Mouse (Mus musculus) forebrain, embryonic 16.5 days (tissue): ENCODE data around the gene Olfr141. TPM values are rescaled to one million over a fixed set of nuclear protein-coding genes. Genes with fewer than 3 reads are reported as not detected.

ENCODE experiments used
- ATAC-seq: fragments of 200-750 bp; cut with Nextera tagmentation; 2 replicates; pipeline ENCODE4 v1.8.0; 2017; ENCODE audit warnings: mild to moderate bottlenecking, moderate library complexity
- H3K27ac ChIP-seq: fragments of 300-500 bp; sonication (generic); 2 replicates; pipeline ENCODE4 v1.5.1; 2014; ENCODE audit warnings: low read length, control low read depth
- H3K27me3 ChIP-seq: fragments of 300-500 bp; sonication (generic); replicated peaks from 2 replicates; pipeline ENCODE4 v1.6.1; 2014; ENCODE audit warnings: low read length; ENCODE audit not compliant: control insufficient read depth, insufficient read depth
- H3K36me3 ChIP-seq: fragments of 300-500 bp; sonication (generic); 2 replicates; pipeline ENCODE4 v1.6.1; 2014; ENCODE audit not compliant: control insufficient read depth, insufficient read depth
- H3K4me1 ChIP-seq: fragments of 300-500 bp; sonication (generic); replicated peaks from 2 replicates; pipeline ENCODE4 v1.6.1; 2014; ENCODE audit warnings: low read length; ENCODE audit not compliant: control insufficient read depth, insufficient read depth
- H3K4me2 ChIP-seq: fragments of 300-500 bp; sonication (generic); 2 replicates; pipeline ENCODE4 v1.6.1; 2014; ENCODE audit warnings: mild to moderate bottlenecking, low read length, control low read depth
- H3K4me3 ChIP-seq: fragments of 300-500 bp; sonication (generic); replicated peaks from 2 replicates; pipeline ENCODE4 v1.5.1; 2014; ENCODE audit warnings: mild to moderate bottlenecking, low read length, control low read depth
- H3K9ac ChIP-seq: fragments of 300-500 bp; sonication (generic); replicated peaks from 2 replicates; pipeline ENCODE4 v1.6.1; 2014; ENCODE audit warnings: low read depth, low read length, control low read depth
- H3K9me3 ChIP-seq: fragments of 300-500 bp; sonication (generic); 2 replicates; pipeline ENCODE4 v1.6.1; 2016; ENCODE audit warnings: low read length; ENCODE audit not compliant: control insufficient read depth
- WGBS: fragments of 180-500 bp; shearing (Covaris S2); extraction: QIAGEN DNeasy Blood & Tissue Kit; methylation state at CpG from one replicate; pipeline ENCODE4 v1.1.7; 2014; 5-methylcytosine and 5-hydroxymethylcytosine counted together
- polyA plus RNA-seq: library from polyadenylated mRNA; unstranded; fragments of >200 nt; fragmentation: Nextera tagmentation; extraction: Ambion mirVana; gene quantifications from 2 replicates; pipeline ENCODE4 v1.2.1, GENCODE M21; 2015

Gene Olfr141
- not detected in 2 replicates for polyA plus RNA-seq

- no peak within 1 kb of the TSS for H3K4me2 ChIP-seq
- H3K27ac ChIP-seq: no peak within 1 kb of the TSS
- no peak within 1 kb of the TSS for H3K9ac ChIP-seq
- no peaks in the 10 kb centered on the region for H3K9me3 ChIP-seq
- no peak for ATAC-seq
- H3K4me3 ChIP-seq: no peak within 1 kb of the TSS
- H3K4me1 ChIP-seq: no peaks in the 10 kb centered on the region
- no peaks in the 10 kb centered on the region for H3K27me3 ChIP-seq
- H3K36me3 ChIP-seq: no peaks in the 10 kb centered on the region
Measured at GRCm38 (mm10) chr2:86809918-86810317, at the start of gene Olfr141. Olfr141 (minus strand) TSS chr2:86810018.

- ATAC-seq: no peak
- Histone ChIP-seq H3K9me3 (no peaks in the 10 kb centered on the region), H3K27ac (no peak within 1 kb of the TSS), H3K27me3 (no peaks in the 10 kb centered on the region), H3K9ac (no peak within 1 kb of the TSS), H3K36me3 (no peaks in the 10 kb centered on the region), H3K4me1 (no peaks in the 10 kb centered on the region), H3K4me3 (no peak within 1 kb of the TSS), H3K4me2 (no peak within 1 kb of the TSS)
- WGBS: 91% methylated on average over 3 of the region's 3 CpGs
Measured at GRCm38 (mm10) chr2:86851596-86851995, 41.8 kb upstream of the Olfr141 start, which contains the start of gene Olfr1095. Olfr1095 (minus strand) TSS chr2:86851696.

- Histone ChIP-seq H3K27ac (no peak within 1 kb of the TSS), H3K9me3 (no peaks in the 10 kb centered on the region), H3K4me3 (no peak within 1 kb of the TSS), H3K9ac (no peak within 1 kb of the TSS), H3K36me3 (no peaks in the 10 kb centered on the region), H3K27me3 (no peaks in the 10 kb centered on the region), H3K4me1 (no peaks in the 10 kb centered on the region), H3K4me2 (no peak within 1 kb of the TSS)
- no peak for ATAC-seq
Measured at GRCm38 (mm10) chr2:86824363-86824762, 14.5 kb upstream of the Olfr141 start, which contains the start of gene Olfr1094. Olfr1094 (plus strand) TSS chr2:86824663.

GRCm38 (mm10) chr2:86782179-86782578, 27.6 kb downstream of the Olfr141 start, which contains the start of gene Olfr1093:
Olfr1093 (plus strand) TSS chr2:86782479.
- Histone ChIP-seq H3K27me3 (no peaks in the 10 kb centered on the region), H3K4me2 (no peak within 1 kb of the TSS), H3K36me3 (no peaks in the 10 kb centered on the region), H3K4me1 (no peaks in the 10 kb centered on the region), H3K27ac (no peak within 1 kb of the TSS), H3K9me3 (no peaks in the 10 kb centered on the region), H3K4me3 (no peak within 1 kb of the TSS), H3K9ac (no peak within 1 kb of the TSS)
- ATAC-seq: no peak
- 86% methylated on average over 2 of the region's 2 CpGs for WGBS

GRCm38 (mm10) chr2:86761050-86761449, 48.8 kb downstream of the Olfr141 start:
- H3K4me2 ChIP-seq: no peak overlapping the region
- H3K36me3 ChIP-seq: no peaks in the 10 kb centered on the region
- no peaks in the 10 kb centered on the region for H3K4me1 ChIP-seq
- no peak for ATAC-seq
- H3K27ac ChIP-seq: no peak overlapping the region
- no peaks in the 10 kb centered on the region for H3K9me3 ChIP-seq
- H3K4me3 ChIP-seq: no peak overlapping the region
- H3K27me3 ChIP-seq: no peaks in the 10 kb centered on the region
- H3K9ac ChIP-seq: no peak overlapping the region
- WGBS: 99% methylated on average over 6 of the region's 6 CpGs

GRCm38 (mm10) chr2:86758893-86759292, 50.9 kb downstream of the Olfr141 start, which contains the start of gene Olfr1090:
Olfr1090 (minus strand) TSS chr2:86758993.
- H3K9me3 ChIP-seq: no peaks in the 10 kb centered on the region
- no peaks in the 10 kb centered on the region for H3K36me3 ChIP-seq
- 95% methylated on average over 1 of the region's 1 CpGs for WGBS
- H3K27ac ChIP-seq: no peak within 1 kb of the TSS
- no peak for ATAC-seq
- no peak within 1 kb of the TSS for H3K4me2 ChIP-seq
- no peak within 1 kb of the TSS for H3K9ac ChIP-seq
- H3K4me1 ChIP-seq: no peaks in the 10 kb centered on the region
- no peak within 1 kb of the TSS for H3K4me3 ChIP-seq
- no peaks in the 10 kb centered on the region for H3K27me3 ChIP-seq

Other genes starting within 250 kb of the Olfr141 start
- not detected in 2 replicates for gene Olfr1082, start 211.1 kb downstream of the Olfr141 start, polyA plus RNA-seq
- not detected in 2 replicates for gene Olfr1084, start 170.3 kb downstream of the Olfr141 start, polyA plus RNA-seq
- not detected in 2 replicates for gene Olfr1085, start 148.0 kb downstream of the Olfr141 start, polyA plus RNA-seq
- gene Olfr1086, start 129.9 kb downstream of the Olfr141 start, polyA plus RNA-seq: not detected in 2 replicates
- not detected in 2 replicates for gene Olfr1087, start 111.6 kb downstream of the Olfr141 start, polyA plus RNA-seq
- gene Olfr1089, start 76.3 kb downstream of the Olfr141 start, polyA plus RNA-seq: not detected in 2 replicates
- not detected in 2 replicates for gene Olfr1090, start 51.0 kb downstream of the Olfr141 start, polyA plus RNA-seq
- gene Olfr1093, start 27.5 kb downstream of the Olfr141 start, polyA plus RNA-seq: not detected in 2 replicates
- gene Olfr1094, start 14.6 kb upstream of the Olfr141 start, polyA plus RNA-seq: not detected in 2 replicates
- not detected in 2 replicates for gene Olfr1095, start 41.7 kb upstream of the Olfr141 start, polyA plus RNA-seq
- gene Gm13723, start 64.8 kb upstream of the Olfr141 start, polyA plus RNA-seq: not detected in 2 replicates
- not detected in 2 replicates for gene Olfr1097, start 82.2 kb upstream of the Olfr141 start, polyA plus RNA-seq
- gene Olfr1098, start 114.5 kb upstream of the Olfr141 start, polyA plus RNA-seq: not detected in 2 replicates
- not detected in 2 replicates for gene Olfr1099, start 150.7 kb upstream of the Olfr141 start, polyA plus RNA-seq
- gene Olfr1100, start 169.9 kb upstream of the Olfr141 start, polyA plus RNA-seq: not detected in 2 replicates
- gene Olfr1101, start 181.2 kb upstream of the Olfr141 start, polyA plus RNA-seq: not detected in 2 replicates
- not detected in 2 replicates for gene Olfr1102, start 188.4 kb upstream of the Olfr141 start, polyA plus RNA-seq
- gene Olfr1104, start 217.1 kb upstream of the Olfr141 start, polyA plus RNA-seq: not detected in 2 replicates
- gene Olfr1105, start 226.5 kb upstream of the Olfr141 start, polyA plus RNA-seq: not detected in 2 replicates
- not detected in 2 replicates for gene Olfr1106, start 242.3 kb upstream of the Olfr141 start, polyA plus RNA-seq